Mouse (Mus musculus) hindbrain, embryonic 14.5 days (tissue): ENCODE data around the gene Hectd4. TPM values are rescaled to one million over a fixed set of nuclear protein-coding genes. Genes with fewer than 3 reads are reported as not detected.
"Not testable (repeated sequence)": the region's sequence is repeated elsewhere in the genome, so short reads cannot be mapped to it uniquely, and the experiment has no call there.

Source experiments
- ATAC-seq: fragments of 200-750 bp; cut with Nextera tagmentation; 2 replicates; pipeline ENCODE4 v1.8.0; 2017; ENCODE audit warnings: moderate number of reproducible peaks, mild to moderate bottlenecking, moderate TSS enrichment, moderate library complexity; ENCODE audit not compliant: low FRiP score
- DNase-seq: peaks from one replicate; pipeline ENCODE4 v3.0.0-alpha.2; 2015; ENCODE audit warnings: low spot score
- H3K27ac ChIP-seq: fragments of 300-500 bp; sonication (generic); 2 replicates; pipeline ENCODE4 v1.5.1; 2014; ENCODE audit warnings: mild to moderate bottlenecking, moderate library complexity
- H3K27me3 ChIP-seq: fragments of 300-500 bp; sonication (generic); 2 replicates; pipeline ENCODE4 v1.6.1; 2014; ENCODE audit warnings: mild to moderate bottlenecking, low read length, mixed read lengths; ENCODE audit not compliant: control insufficient read depth, insufficient read depth
- H3K36me3 ChIP-seq: fragments of 300-500 bp; sonication (generic); replicated peaks from 2 replicates; pipeline ENCODE4 v1.6.1; 2014; ENCODE audit not compliant: control insufficient read depth, insufficient read depth
- H3K4me1 ChIP-seq: fragments of 300-500 bp; sonication (generic); replicated peaks from 2 replicates; pipeline ENCODE4 v1.6.1; 2014; ENCODE audit warnings: antibody characterized with exemption, low read length, mixed read lengths; ENCODE audit not compliant: control insufficient read depth, insufficient read depth
- H3K4me2 ChIP-seq: fragments of 300-500 bp; sonication (generic); replicated peaks from 2 replicates; pipeline ENCODE4 v1.6.1; 2014; ENCODE audit warnings: mild to moderate bottlenecking, moderate library complexity
- H3K4me3 ChIP-seq: fragments of 300-500 bp; sonication (generic); replicated peaks from 2 replicates; pipeline ENCODE4 v1.5.1; 2014; ENCODE audit warnings: mild to moderate bottlenecking, low read length
- H3K9ac ChIP-seq: fragments of 300-500 bp; sonication (generic); 2 replicates; pipeline ENCODE4 v1.6.1; 2014
- H3K9me3 ChIP-seq: fragments of 300-500 bp; sonication (generic); 2 replicates; pipeline ENCODE4 v1.6.1; 2016; ENCODE audit warnings: low read length; ENCODE audit not compliant: control insufficient read depth
- WGBS: fragments of 180-500 bp; shearing (Covaris S2); extraction: QIAGEN DNeasy Blood & Tissue Kit; methylation state at CpG from one replicate; pipeline ENCODE4 v1.1.7; 2014; 5-methylcytosine and 5-hydroxymethylcytosine counted together
- polyA plus RNA-seq: library from polyadenylated mRNA; unstranded; fragments of >200 nt; fragmentation: Nextera tagmentation; extraction: Ambion mirVana; gene quantifications from 2 replicates; pipeline ENCODE4 v1.2.1, GENCODE M21; 2014

Gene Hectd4
- polyA plus RNA-seq, 1 experiment from 2014 or later, result 34.1 TPM

- ATAC-seq (no peak), DNase-seq (no peak)
- H3K4me3 ChIP-seq, result no peak overlapping the region
- H3K9me3 ChIP-seq, result no peaks in the 10 kb centered on the region
- 88% methylated on average over 6 of the region's 6 CpGs for WGBS
- peaks cover 96% of the 10 kb centered on the region for H3K36me3 ChIP-seq
- H3K27ac ChIP-seq, result no peak overlapping the region
- no peak overlapping the region for H3K9ac ChIP-seq
- no peaks in the 10 kb centered on the region for H3K27me3 ChIP-seq
- no peaks in the 10 kb centered on the region for H3K4me1 ChIP-seq
- H3K4me2 ChIP-seq, result no peak overlapping the region
These were observed 151.7 kb downstream of the Hectd4 start for GRCm38 (mm10) chr5:121371712-121372111.

- Histone ChIP-seq H3K4me3 (no peak overlapping the region), H3K27me3 (no peaks in the 10 kb centered on the region)
- 94% methylated on average over 3 of the region's 3 CpGs for WGBS
These were observed 154.8 kb downstream of the Hectd4 start for GRCm38 (mm10) chr5:121374790-121375189.

GRCm38 (mm10) chr5:121376972-121377371 lies 157.0 kb downstream of the Hectd4 start:
- DNase-seq, H3K4me2 ChIP-seq, H3K27ac ChIP-seq, ATAC-seq, H3K9me3 ChIP-seq, H3K4me1 ChIP-seq, H3K27me3 ChIP-seq, H3K4me3 ChIP-seq, H3K9ac ChIP-seq: not testable (repeated sequence)
- 78% methylated on average over 5 of the region's 5 CpGs for WGBS
- H3K36me3 ChIP-seq, result peaks cover 97% of the 10 kb centered on the region

More at GRCm38 (mm10) chr5:121374790-121375189, 154.8 kb downstream of the Hectd4 start:
- no peak for DNase-seq
- Histone ChIP-seq H3K9me3 (no peaks in the 10 kb centered on the region), H3K4me1 (no peaks in the 10 kb centered on the region), H3K36me3 (peaks cover 96% of the 10 kb centered on the region), H3K9ac (no peak overlapping the region), H3K4me2 (no peak overlapping the region), H3K27ac (no peak overlapping the region)
- ATAC-seq, result no peak

GRCm38 (mm10) chr5:121378678-121379256 lies 158.7 kb downstream of the Hectd4 start:
- peaks cover 6% of the 10 kb centered on the region; the same call in 1 of the 2 replicates for H3K4me1 ChIP-seq
- no peak overlapping the region for H3K27ac ChIP-seq
- no peak overlapping the region for H3K4me3 ChIP-seq
- no peaks in the 10 kb centered on the region for H3K27me3 ChIP-seq
- H3K9me3 ChIP-seq, result no peaks in the 10 kb centered on the region
- ATAC-seq, result no peak
- no peak for DNase-seq
- H3K4me2 ChIP-seq, result no peak overlapping the region
- WGBS, result 93% methylated on average over 13 of the region's 13 CpGs
- H3K36me3 ChIP-seq, result peaks cover 92% of the 10 kb centered on the region
- no peak overlapping the region for H3K9ac ChIP-seq

GRCm38 (mm10) chr5:121380692-121381091 lies 160.7 kb downstream of the Hectd4 start:
- H3K4me2 ChIP-seq, result no peak overlapping the region
- peaks cover 16% of the 10 kb centered on the region for H3K4me1 ChIP-seq
- 98% methylated on average over 2 of the region's 2 CpGs for WGBS
- no peak for DNase-seq
- H3K27me3 ChIP-seq, result no peaks in the 10 kb centered on the region
- H3K36me3 ChIP-seq, result peaks cover 74% of the 10 kb centered on the region
- H3K4me3 ChIP-seq, result no peak overlapping the region
- H3K9ac ChIP-seq, result no peak overlapping the region
- H3K27ac ChIP-seq, result no peak overlapping the region
- ATAC-seq, result no peak
- H3K9me3 ChIP-seq, result no peaks in the 10 kb centered on the region

GRCm38 (mm10) chr5:121383857-121384756 lies 164.1 kb downstream of the Hectd4 start:
- ATAC-seq (no peak), DNase-seq (no peak)
- no peaks in the 10 kb centered on the region for H3K27me3 ChIP-seq
- 56% methylated on average over 10 of the region's 10 CpGs for WGBS
- peaks cover 21% of the 10 kb centered on the region for H3K4me1 ChIP-seq
- H3K27ac ChIP-seq, result peak overlapping the region; percentile 92
- H3K4me3 ChIP-seq, result peak overlapping the region; percentile 84
- peaks cover 41% of the 10 kb centered on the region for H3K36me3 ChIP-seq
- peak overlapping the region; percentile 64 for H3K4me2 ChIP-seq
- peak overlapping the region; percentile 87 for H3K9ac ChIP-seq
- no peaks in the 10 kb centered on the region for H3K9me3 ChIP-seq

- Histone ChIP-seq H3K4me3 (peak overlapping the region; percentile 84), H3K9me3 (no peaks in the 10 kb centered on the region), H3K4me1 (peaks cover 21% of the 10 kb centered on the region), H3K36me3 (peaks cover 33% of the 10 kb centered on the region), H3K4me2 (peak overlapping the region; percentile 64), H3K27ac (peak overlapping the region; percentile 92), H3K9ac (peak overlapping the region; percentile 87), H3K27me3 (no peaks in the 10 kb centered on the region)
- ATAC-seq (peak; percentile 64), DNase-seq (peak; percentile 63)
- 3% methylated on average over 35 of the region's 47 CpGs for WGBS
These were observed 164.9 kb downstream of the Hectd4 start for GRCm38 (mm10) chr5:121384757-121385460.

GRCm38 (mm10) chr5:121385461-121386119 lies 165.6 kb downstream of the Hectd4 start, which contains the start of gene Trafd1:
Trafd1 (minus strand) TSS chr5:121385632.
- ATAC-seq (peak; percentile 95), DNase-seq (peak; percentile 90)
- H3K4me2 ChIP-seq, result peak within 1 kb of the TSS; percentile 64
- H3K27me3 ChIP-seq, result no peaks in the 10 kb centered on the region
- under 1% methylated on average over 36 of the region's 45 CpGs for WGBS
- H3K9ac ChIP-seq, result peak within 1 kb of the TSS; percentile 87
- peaks cover 21% of the 10 kb centered on the region for H3K4me1 ChIP-seq
- H3K9me3 ChIP-seq, result no peaks in the 10 kb centered on the region
- H3K27ac ChIP-seq, result peak within 1 kb of the TSS; percentile 92
- peak within 1 kb of the TSS; percentile 84 for H3K4me3 ChIP-seq
- H3K36me3 ChIP-seq, result peaks cover 27% of the 10 kb centered on the region
